Mouse (Mus musculus): ENCODE measurements around the gene Smpdl3b. TPM values are rescaled to one million over a fixed set of nuclear protein-coding genes. Genes with fewer than 3 reads are reported as not detected.
A peak's percentile ranks its signal among the peaks of the same experiment; 100 is the strongest.

Smpdl3b gene
- total and polyA plus RNA-seq, 3 experiments = 0.28 to 0.69 TPM; not detected in 1

- Histone ChIP-seq H3K27ac (ENCODE audit: control insufficient read depth, low read depth, low read length) (no peak overlapping the region), H3K4me1 (ENCODE audit: control insufficient read depth in 1 of 2, insufficient read depth in 2 of 2, low read length in 2 of 2) (peaks cover 0 to 7% of the 10 kb centered on the region in 2 experiments; a peak in 3 of 4 replicates), H3K36me3 (ENCODE audit: control insufficient read depth in 1 of 2, insufficient read depth in 2 of 2, low read length in 2 of 2) (no peaks in the 10 kb centered on the region; a peak in 1 of 4 replicates), H3K9ac (ENCODE audit: control insufficient read depth, low read depth, low read length, poor library complexity, severe bottlenecking) (no peak overlapping the region), H3K27me3 (ENCODE audit: control insufficient read depth in 1 of 2, insufficient read depth in 2 of 2, low read length in 2 of 2) (peaks cover 17% of the 10 kb centered on the region in 2 experiments), H3K79me2 (ENCODE audit: control insufficient read depth, insufficient read depth, low read length, poor library complexity) (no peaks in the 10 kb centered on the region), H3K4me3 (ENCODE audit: control insufficient read depth in 1 of 2, insufficient read depth in 1 of 2, low read depth in 2 of 2, low read length in 2 of 2) (no peak overlapping the region), H3K9me3 (replicated peaks; ENCODE audit: insufficient read depth, low read length) (no peaks in the 10 kb centered on the region)
- TF ChIP-seq RCOR1 (IDR thresholded peaks at IDR 0.05; ENCODE audit: low read depth, low read length) = no peak
- TF ChIP-seq POLR2A (IDR thresholded peaks at IDR 0.05; ENCODE audit: control insufficient read depth in 1 of 2, insufficient read depth in 1 of 2, low read depth in 1 of 2, low read length in 2 of 2, poor library complexity in 1 of 2) = no peak
- TF ChIP-seq MAFK (IDR thresholded peaks at IDR 0.05; ENCODE audit: borderline replicate concordance, low read depth, low read length) = no peak
- TF ChIP-seq CHD1 (IDR thresholded peaks at IDR 0.05; ENCODE audit: low read depth, low read length) = no peak
- TF ChIP-seq BHLHE40 (IDR thresholded peaks at IDR 0.05; ENCODE audit: borderline replicate concordance, low read depth, low read length) = no peak
- TF ChIP-seq TCF12 (IDR thresholded peaks at IDR 0.05; ENCODE audit: low read depth, low read length) = no peak
- no peak for DNase-seq (ENCODE audit: low read depth, low spot score)
Observed at GRCm38 (mm10) chr4:132760296-132760695, 3.2 kb upstream of the Smpdl3b start.

DNA sequence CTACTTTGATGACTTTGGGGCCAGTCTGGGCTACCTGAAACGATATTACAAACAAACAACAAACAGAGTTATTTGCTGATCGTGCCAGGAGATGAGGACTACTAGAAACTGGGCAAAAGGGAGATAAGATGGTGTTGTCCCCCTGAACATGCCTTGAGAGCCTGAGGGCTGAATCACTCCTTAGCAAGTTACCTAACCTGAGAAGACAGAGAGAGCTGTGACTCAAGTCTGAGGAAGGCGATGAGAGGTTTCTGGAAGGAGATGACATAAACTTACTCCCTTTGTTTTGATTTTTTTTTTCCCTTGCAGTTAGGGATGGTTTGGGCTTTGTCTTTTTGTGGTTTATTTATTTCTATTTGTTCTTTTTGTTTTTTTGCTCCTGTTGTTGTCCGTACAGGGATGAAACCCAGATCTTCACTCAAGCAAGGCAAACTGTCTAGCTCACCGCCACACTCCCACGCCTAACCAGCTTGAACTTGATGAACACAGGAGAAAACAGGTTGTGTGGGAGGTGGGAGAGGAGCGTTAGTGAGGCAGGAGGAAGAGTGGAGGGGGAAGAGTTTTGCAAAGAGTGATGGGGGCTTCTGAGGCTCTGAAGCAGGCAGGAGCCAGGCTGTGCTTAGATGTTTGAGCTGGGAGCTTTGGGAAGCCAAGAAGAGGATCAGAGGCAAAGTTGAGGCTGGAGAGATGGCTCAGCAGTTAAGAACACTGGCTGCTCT lies 740 bp upstream of the Smpdl3b start:
- no peak overlapping the region for H3K9ac ChIP-seq (ENCODE audit: control insufficient read depth, low read depth, low read length, poor library complexity, severe bottlenecking)
- peak overlapping the region in 1 of 2 experiments; percentile 73; a peak in 1 of 4 replicates for H3K4me3 ChIP-seq (ENCODE audit: control insufficient read depth in 1 of 2, insufficient read depth in 1 of 2, low read depth in 2 of 2, low read length in 2 of 2)
- peaks cover 0 to 7% of the 10 kb centered on the region in 2 experiments; a peak in 3 of 4 replicates for H3K4me1 ChIP-seq (ENCODE audit: control insufficient read depth in 1 of 2, insufficient read depth in 2 of 2, low read length in 2 of 2)
- H3K36me3 ChIP-seq (ENCODE audit: control insufficient read depth in 1 of 2, insufficient read depth in 2 of 2, low read length in 2 of 2) = no peaks in the 10 kb centered on the region; a peak in 1 of 4 replicates
- H3K79me2 ChIP-seq (ENCODE audit: control insufficient read depth, insufficient read depth, low read length, poor library complexity) = no peaks in the 10 kb centered on the region
- peaks cover 17% of the 10 kb centered on the region in 2 experiments for H3K27me3 ChIP-seq (ENCODE audit: control insufficient read depth in 1 of 2, insufficient read depth in 2 of 2, low read length in 2 of 2)
- no peak overlapping the region for H3K27ac ChIP-seq (ENCODE audit: control insufficient read depth, low read depth, low read length)
- DNase-seq (ENCODE audit: low read depth, low spot score) = no peak
- no peak for TF ChIP-seq SMC3 (IDR thresholded peaks at IDR 0.05; ENCODE audit: low read depth, low read length)
- TF ChIP-seq CHD2 (IDR thresholded peaks at IDR 0.05; ENCODE audit: low read length) = no peak
- TF ChIP-seq GABPA (IDR thresholded peaks at IDR 0.05; ENCODE audit: low read depth, low read length) = no peak
- no peak for TF ChIP-seq ZKSCAN1 (IDR thresholded peaks at IDR 0.05; ENCODE audit: low read depth, low read length)
- no peak for TF ChIP-seq HCFC1 (IDR thresholded peaks at IDR 0.05; ENCODE audit: low read depth, low read length)
- TF ChIP-seq POLR2A (IDR thresholded peaks at IDR 0.05; ENCODE audit: control insufficient read depth in 1 of 2, insufficient read depth in 1 of 2, low read depth in 1 of 2, low read length in 2 of 2, poor library complexity in 1 of 2) = no peak
- no peak for TF ChIP-seq BHLHE40 (IDR thresholded peaks at IDR 0.05; ENCODE audit: borderline replicate concordance, low read depth, low read length)
- no peak for TF ChIP-seq UBTF (IDR thresholded peaks at IDR 0.05; ENCODE audit: borderline replicate concordance, insufficient read depth, low read depth, low read length)
- no peak for TF ChIP-seq ZC3H11A (IDR thresholded peaks at IDR 0.05; ENCODE audit: low read depth, low read length)
- no peak for TF ChIP-seq ZNF384 (IDR thresholded peaks at IDR 0.05; ENCODE audit: low read depth, low read length)
- H3K9me3 ChIP-seq (replicated peaks; ENCODE audit: insufficient read depth, low read length) = no peaks in the 10 kb centered on the region

Data from MEL (cell line).